Mouse (Mus musculus) adipocyte (in vitro differentiated cells): ENCODE results near the gene Olfr744.
"Not testable (repeated sequence)": the region's sequence is repeated elsewhere in the genome, so short reads cannot be mapped to it uniquely, and the experiment has no call there.

Experiments used
- DNase-seq: peaks from one replicate; pipeline ENCODE4 v3.0.0-alpha.2; 2016; ENCODE audit warnings: low spot score

Olfr744 gene

DNA sequence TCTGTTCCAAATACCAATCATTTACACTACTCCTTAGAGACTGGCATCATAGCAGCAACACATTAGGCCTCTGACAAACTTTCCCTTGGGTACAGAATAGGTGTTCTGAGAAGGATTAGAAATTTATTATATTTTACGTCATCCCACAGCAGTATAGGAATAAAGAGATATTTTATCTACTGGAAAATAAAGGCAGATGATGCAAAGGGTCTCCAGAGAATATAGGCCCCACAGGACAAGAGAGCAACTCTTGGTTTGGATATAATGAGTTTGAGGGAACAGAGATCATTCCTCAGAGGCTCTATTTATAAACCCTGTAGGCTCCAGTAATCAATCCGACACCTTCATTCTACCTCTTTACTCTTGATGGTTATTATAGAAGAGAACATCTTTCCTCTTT is at the start of gene Olfr744:
Gene Olfr744 (plus strand): TSS at position 301 of the 400 bp plus-strand sequence.
- DNase-seq: no peak

DNA sequence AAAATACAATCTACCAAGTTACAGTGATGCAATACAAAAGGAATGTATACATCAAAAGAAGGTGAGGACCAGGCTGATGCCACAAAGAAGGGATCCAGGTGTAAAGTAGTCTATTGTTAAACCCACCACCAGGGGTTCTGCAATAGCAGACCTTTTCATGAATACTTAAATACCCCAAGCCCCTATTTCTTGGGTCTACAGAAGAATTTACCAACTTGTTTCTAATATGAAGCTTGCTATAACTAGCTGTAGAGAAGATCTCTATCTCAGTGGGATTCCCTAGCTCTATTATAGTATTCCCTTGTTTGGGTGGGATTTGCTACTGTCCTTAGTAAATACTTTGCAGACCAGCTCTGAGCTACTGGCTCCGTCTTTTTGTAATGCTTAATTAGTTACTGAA is 41.6 kb upstream of the Olfr744 start:
- not testable (repeated sequence) for DNase-seq

DNA sequence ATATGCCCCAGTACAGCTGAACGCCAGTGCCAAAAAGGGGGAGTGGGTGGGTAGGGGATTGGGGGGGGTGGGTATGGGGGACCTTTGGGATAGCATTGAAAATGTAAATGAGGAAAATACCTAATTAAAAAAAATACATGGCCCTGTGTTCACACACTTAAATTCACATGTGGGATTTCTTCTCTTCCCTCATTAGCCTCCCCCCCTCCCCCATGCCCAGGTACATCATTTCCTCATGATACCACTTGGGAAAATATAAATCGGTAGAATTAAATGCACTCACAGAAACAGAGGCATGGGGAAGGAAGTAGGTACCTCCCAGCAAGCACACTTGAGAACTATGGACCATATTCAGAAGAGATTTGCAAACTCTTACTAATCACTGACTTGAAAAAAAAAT is 24.4 kb downstream of the Olfr744 start, which contains the start of gene Olfr745:
Gene Olfr745 (plus strand): TSS at position 301 of the 400 bp plus-strand sequence.
- no peak for DNase-seq

DNA sequence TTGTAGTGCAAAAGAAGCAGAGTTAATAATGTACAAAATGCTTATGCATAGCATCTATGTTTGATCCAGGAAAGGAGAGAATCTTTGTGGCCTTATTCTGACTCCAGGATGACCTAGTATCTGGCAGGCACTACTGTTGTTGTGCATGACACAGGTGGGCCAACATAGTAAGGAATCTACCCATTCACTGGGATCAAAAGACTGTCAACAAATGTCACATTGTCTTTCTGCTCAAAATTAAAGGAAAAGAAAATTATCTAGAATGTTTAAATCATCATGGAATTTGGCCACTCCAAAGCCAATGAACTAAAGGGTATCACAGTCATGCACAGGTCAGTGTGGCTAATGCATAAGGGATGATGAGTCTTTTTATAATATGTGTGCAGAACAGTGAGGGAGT is 32.1 kb downstream of the Olfr744 start, which contains the start of gene Olfr746:
Gene Olfr746 (plus strand): TSS at position 301 of the 400 bp plus-strand sequence.
- no peak for DNase-seq
